Mouse (Mus musculus): ENCODE measurements around the gene Ubap1l. TPM values are rescaled to one million over a fixed set of nuclear protein-coding genes. Genes with fewer than 3 reads are reported as not detected.

Gene Ubap1l
- polyA plus RNA-seq, 1 experiment from 2014 or later, result 0.62 TPM

DNA sequence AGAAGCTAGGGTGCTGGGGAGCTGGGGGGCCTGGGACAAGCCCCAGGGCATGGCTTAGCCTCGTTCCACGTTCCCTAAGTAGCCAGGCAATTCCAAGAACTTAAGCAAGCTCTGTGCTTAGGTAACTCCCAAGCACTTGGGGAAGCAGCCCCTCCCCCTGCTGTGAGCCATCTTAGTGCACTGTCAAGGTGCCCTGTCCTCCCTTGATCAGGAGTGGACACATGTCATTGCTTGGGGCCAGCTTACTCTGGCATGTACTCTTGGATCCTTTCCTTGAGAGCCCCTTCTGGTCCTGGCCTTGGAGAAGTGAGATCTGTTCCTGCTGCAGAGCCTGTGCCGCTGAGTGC, 21.9 kb downstream of the Ubap1l start:
- Histone ChIP-seq H3K36me3 (ENCODE audit: control insufficient read depth, insufficient read depth, low read length) (no peaks in the 10 kb centered on the region), H3K4me1 (ENCODE audit: control insufficient read depth, insufficient read depth, low read length) (peaks cover 14% of the 10 kb centered on the region; the same call in 1 of the 2 replicates), H3K27ac (ENCODE audit: low read depth, low read length) (no peak overlapping the region), H3K27me3 (ENCODE audit: control insufficient read depth, insufficient read depth, low read length) (no peaks in the 10 kb centered on the region), H3K4me3 (ENCODE audit: low read length) (no peak overlapping the region), H3K4me2 (replicated peaks; ENCODE audit: low read depth, low read length) (no peak overlapping the region), H3K9ac (ENCODE audit: low read depth, low read length) (no peak overlapping the region), H3K9me3 (ENCODE audit: control insufficient read depth, low read length) (no peaks in the 10 kb centered on the region)
- 58% methylated on average over 3 of the region's 3 CpGs for WGBS
- ATAC-seq (ENCODE audit: low FRiP score, low TSS enrichment), result no peak

DNA sequence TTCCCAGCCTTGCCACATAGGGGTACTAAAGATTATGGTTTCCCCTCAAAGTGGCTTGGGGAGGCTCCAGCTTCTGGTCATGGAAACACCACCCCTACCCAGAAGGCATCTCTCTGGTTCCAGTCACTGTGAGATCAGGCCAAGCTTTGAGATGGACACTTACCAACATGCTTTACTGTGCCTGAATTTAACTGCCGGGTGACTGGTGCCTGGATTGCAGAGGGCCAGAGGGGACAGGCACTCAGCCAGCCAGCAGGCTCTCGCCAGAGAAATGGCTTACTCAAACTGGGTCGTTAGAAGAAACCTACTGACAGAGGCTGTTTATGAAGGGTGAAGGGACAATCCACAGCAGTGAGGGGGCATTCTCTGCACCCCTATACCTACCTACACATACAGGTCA, 23.4 kb downstream of the Ubap1l start:
- Histone ChIP-seq H3K4me2 (replicated peaks; ENCODE audit: low read depth, low read length) (no peak overlapping the region), H3K9ac (ENCODE audit: low read depth, low read length) (no peak overlapping the region), H3K9me3 (ENCODE audit: control insufficient read depth, low read length) (no peaks in the 10 kb centered on the region), H3K36me3 (ENCODE audit: control insufficient read depth, insufficient read depth, low read length) (no peaks in the 10 kb centered on the region), H3K4me1 (ENCODE audit: control insufficient read depth, insufficient read depth, low read length) (peaks cover 14% of the 10 kb centered on the region; the same call in 1 of the 2 replicates), H3K27ac (ENCODE audit: low read depth, low read length) (no peak overlapping the region), H3K27me3 (ENCODE audit: control insufficient read depth, insufficient read depth, low read length) (no peaks in the 10 kb centered on the region), H3K4me3 (ENCODE audit: low read length) (no peak overlapping the region)
- WGBS, result 43% methylated on average over 3 of the region's 3 CpGs
- ATAC-seq (ENCODE audit: low FRiP score, low TSS enrichment), result no peak

- Histone ChIP-seq H3K27me3 (ENCODE audit: control insufficient read depth, insufficient read depth, low read length) (peaks cover 17% of the 10 kb centered on the region), H3K4me2 (replicated peaks; ENCODE audit: low read depth, low read length) (no peak overlapping the region), H3K4me3 (ENCODE audit: low read length) (no peak overlapping the region), H3K4me1 (ENCODE audit: control insufficient read depth, insufficient read depth, low read length) (peaks cover 14% of the 10 kb centered on the region; the same call in 1 of the 2 replicates), H3K27ac (ENCODE audit: low read depth, low read length) (peak overlapping the region; percentile 60), H3K9ac (ENCODE audit: low read depth, low read length) (no peak overlapping the region), H3K36me3 (ENCODE audit: control insufficient read depth, insufficient read depth, low read length) (no peaks in the 10 kb centered on the region), H3K9me3 (ENCODE audit: control insufficient read depth, low read length) (no peaks in the 10 kb centered on the region)
- peak; percentile 84 for ATAC-seq (ENCODE audit: low FRiP score, low TSS enrichment)
- WGBS, result 12% methylated on average over 8 of the region's 8 CpGs
Measured at GRCm38 (mm10) chr9:65386373-65387140, 25.7 kb downstream of the Ubap1l start.

DNA sequence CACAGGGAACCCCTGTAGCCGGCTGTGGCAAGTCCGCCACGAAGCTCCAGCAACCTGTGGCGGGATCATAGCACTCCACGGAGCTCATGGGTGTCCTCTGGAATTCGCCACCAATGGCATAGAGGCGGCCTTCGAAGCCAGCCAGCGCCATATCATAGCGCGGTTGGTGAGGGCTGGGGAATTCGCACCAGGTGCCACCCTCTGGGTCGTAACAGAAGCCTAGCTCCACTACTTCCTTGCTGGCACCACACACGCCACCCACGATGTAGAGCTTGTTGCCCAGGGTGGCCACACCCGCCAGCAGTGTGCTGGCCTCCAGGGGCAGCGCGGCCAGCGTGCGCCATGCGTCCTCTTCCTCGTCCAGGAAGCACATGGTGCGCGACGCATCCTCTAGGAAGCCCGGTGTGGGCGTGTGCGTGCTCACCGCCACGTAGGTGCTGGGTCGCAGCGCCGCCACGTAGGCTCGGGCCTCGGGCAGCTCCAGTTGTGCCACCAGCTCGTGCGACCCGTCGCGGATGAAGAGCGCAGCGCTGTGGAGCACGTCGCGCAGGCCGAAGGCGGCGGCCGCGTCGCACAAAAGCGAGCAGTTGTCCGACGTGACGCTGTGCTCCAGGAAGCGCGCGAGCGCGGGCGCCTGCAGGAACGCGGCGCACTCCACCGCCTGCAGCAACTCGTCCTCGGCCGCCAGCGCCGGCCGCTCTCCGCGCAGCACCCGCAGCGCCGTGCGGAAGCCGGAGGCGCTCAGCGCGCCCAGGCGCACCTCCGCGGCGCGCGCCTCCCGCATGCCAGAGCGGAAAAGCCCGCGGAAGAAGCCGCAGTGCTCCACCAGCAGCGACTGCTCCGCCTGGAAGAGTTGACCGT, 30.1 kb downstream of the Ubap1l start:
- Histone ChIP-seq H3K27me3 (ENCODE audit: control insufficient read depth, insufficient read depth, low read length) (peaks cover 23% of the 10 kb centered on the region), H3K9ac (ENCODE audit: low read depth, low read length) (peak overlapping the region; percentile 56), H3K4me3 (ENCODE audit: low read length) (peak overlapping the region; percentile 42), H3K27ac (ENCODE audit: low read depth, low read length) (no peak overlapping the region), H3K4me2 (replicated peaks; ENCODE audit: low read depth, low read length) (peak overlapping the region; percentile 75), H3K9me3 (ENCODE audit: control insufficient read depth, low read length) (no peaks in the 10 kb centered on the region), H3K36me3 (ENCODE audit: control insufficient read depth, insufficient read depth, low read length) (no peaks in the 10 kb centered on the region), H3K4me1 (ENCODE audit: control insufficient read depth, insufficient read depth, low read length) (peaks cover 11% of the 10 kb centered on the region; the same call in 1 of the 2 replicates)
- peak; percentile 59; the same call in 1 of the 2 replicates for ATAC-seq (ENCODE audit: low FRiP score, low TSS enrichment)
- WGBS, result 21% methylated on average over 80 of the region's 96 CpGs

DNA sequence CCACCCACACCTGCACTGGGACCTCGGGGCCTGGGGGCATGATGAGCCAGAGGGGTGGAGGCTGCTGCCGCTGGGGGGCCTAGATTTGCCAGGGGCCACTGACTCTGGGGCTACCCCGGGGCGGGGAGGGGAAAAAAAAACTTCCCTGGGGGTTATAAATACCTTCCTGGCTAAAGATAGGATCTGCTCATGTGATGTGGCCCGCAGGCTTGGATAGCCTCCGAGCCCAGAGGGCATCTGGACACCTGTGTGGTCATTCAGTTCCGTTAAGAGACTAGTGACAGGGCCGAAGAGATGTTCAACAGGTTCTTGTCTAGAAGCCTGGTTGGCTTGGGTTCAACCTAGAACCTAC, 30.7 kb downstream of the Ubap1l start, which contains the start of gene Kbtbd13:
Kbtbd13 (minus strand) TSS at position 40 of the 352 bp plus-strand sequence.
- ATAC-seq (ENCODE audit: low FRiP score, low TSS enrichment), result no peak
- Histone ChIP-seq H3K9ac (ENCODE audit: low read depth, low read length) (peak within 1 kb of the TSS; percentile 56), H3K4me1 (ENCODE audit: control insufficient read depth, insufficient read depth, low read length) (peaks cover 10% of the 10 kb centered on the region; the same call in 1 of the 2 replicates), H3K4me3 (ENCODE audit: low read length) (peak within 1 kb of the TSS; percentile 42), H3K36me3 (ENCODE audit: control insufficient read depth, insufficient read depth, low read length) (no peaks in the 10 kb centered on the region), H3K27me3 (ENCODE audit: control insufficient read depth, insufficient read depth, low read length) (peaks cover 23% of the 10 kb centered on the region), H3K4me2 (replicated peaks; ENCODE audit: low read depth, low read length) (peak within 1 kb of the TSS; percentile 75), H3K27ac (ENCODE audit: low read depth, low read length) (no peak within 1 kb of the TSS), H3K9me3 (ENCODE audit: control insufficient read depth, low read length) (no peaks in the 10 kb centered on the region)
- 33% methylated on average over 8 of the region's 8 CpGs for WGBS

DNA sequence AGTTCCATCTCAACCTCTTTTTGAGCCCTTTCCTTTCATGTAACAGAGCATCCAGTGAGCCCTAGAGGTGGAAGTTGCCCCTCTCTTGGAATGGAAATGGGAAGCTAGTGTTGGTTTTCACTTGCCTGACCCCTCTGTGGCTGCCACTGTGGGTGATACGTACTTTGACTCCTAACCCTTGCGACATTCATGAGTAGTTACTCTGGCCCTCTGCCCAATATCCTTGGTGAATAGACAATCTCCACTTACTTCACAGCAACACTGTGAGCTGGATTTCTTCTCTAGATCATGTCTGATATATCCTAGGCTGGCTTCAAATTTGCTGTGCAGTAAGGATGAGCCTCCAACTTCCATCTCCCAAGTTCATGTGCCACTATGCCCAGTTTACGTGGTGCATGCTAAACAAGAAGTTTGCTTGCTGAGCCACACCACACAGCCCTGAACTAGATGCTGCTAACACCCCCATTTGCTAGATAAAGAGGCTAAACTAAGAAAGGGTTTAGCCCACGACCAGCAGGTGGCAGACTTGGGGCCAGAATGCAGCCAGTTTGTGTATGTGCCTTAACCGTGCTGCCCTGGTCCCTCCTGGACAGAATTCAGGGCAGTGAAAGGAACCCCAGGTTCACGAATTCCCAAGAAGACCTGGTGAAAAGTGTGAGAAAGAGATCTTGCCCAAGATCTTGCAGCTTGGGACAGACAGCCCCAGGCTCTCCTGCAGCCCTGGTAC, 32.0 kb downstream of the Ubap1l start:
- Histone ChIP-seq H3K9ac (ENCODE audit: low read depth, low read length) (no peak overlapping the region), H3K27ac (ENCODE audit: low read depth, low read length) (no peak overlapping the region), H3K4me3 (ENCODE audit: low read length) (no peak overlapping the region), H3K4me2 (replicated peaks; ENCODE audit: low read depth, low read length) (no peak overlapping the region), H3K4me1 (ENCODE audit: control insufficient read depth, insufficient read depth, low read length) (peaks cover 2% of the 10 kb centered on the region; the same call in 1 of the 2 replicates), H3K36me3 (ENCODE audit: control insufficient read depth, insufficient read depth, low read length) (no peaks in the 10 kb centered on the region), H3K27me3 (ENCODE audit: control insufficient read depth, insufficient read depth, low read length) (peaks cover 23% of the 10 kb centered on the region), H3K9me3 (ENCODE audit: control insufficient read depth, low read length) (no peaks in the 10 kb centered on the region)
- 27% methylated on average over 6 of the region's 6 CpGs for WGBS
- peak; percentile 29; the same call in 1 of the 2 replicates for ATAC-seq (ENCODE audit: low FRiP score, low TSS enrichment)

DNA sequence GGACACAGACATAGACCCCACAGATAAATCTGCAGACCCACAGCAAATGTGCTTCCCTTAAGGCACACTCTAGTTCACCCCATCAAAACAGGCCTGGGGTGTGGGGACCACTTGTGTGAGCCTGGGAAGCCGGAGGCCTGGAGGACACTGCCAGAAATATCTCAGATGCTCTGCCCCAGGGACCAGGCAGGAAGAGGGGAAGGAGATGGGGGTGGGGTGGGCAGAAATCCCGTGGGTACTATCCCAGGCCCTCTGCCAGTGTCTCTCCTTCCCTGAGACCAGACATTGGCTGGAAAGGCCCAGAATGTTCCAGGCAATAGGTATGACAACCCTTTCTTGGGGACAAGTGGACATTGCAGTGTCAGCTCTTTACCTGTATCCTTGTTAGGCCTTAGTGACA, 32.8 kb downstream of the Ubap1l start:
- H3K4me3 ChIP-seq (ENCODE audit: low read length), result no peak overlapping the region
- H3K27ac ChIP-seq (ENCODE audit: low read depth, low read length), result no peak overlapping the region
- WGBS, result 54% methylated on average over 2 of the region's 2 CpGs
- peaks cover 2% of the 10 kb centered on the region; the same call in 1 of the 2 replicates for H3K4me1 ChIP-seq (ENCODE audit: control insufficient read depth, insufficient read depth, low read length)
- H3K27me3 ChIP-seq (ENCODE audit: control insufficient read depth, insufficient read depth, low read length), result peaks cover 23% of the 10 kb centered on the region
- no peak for ATAC-seq (ENCODE audit: low FRiP score, low TSS enrichment)
- H3K36me3 ChIP-seq (ENCODE audit: control insufficient read depth, insufficient read depth, low read length), result no peaks in the 10 kb centered on the region
- H3K4me2 ChIP-seq (replicated peaks; ENCODE audit: low read depth, low read length), result no peak overlapping the region
- H3K9ac ChIP-seq (ENCODE audit: low read depth, low read length), result no peak overlapping the region
- no peaks in the 10 kb centered on the region for H3K9me3 ChIP-seq (ENCODE audit: control insufficient read depth, low read length)

DNA sequence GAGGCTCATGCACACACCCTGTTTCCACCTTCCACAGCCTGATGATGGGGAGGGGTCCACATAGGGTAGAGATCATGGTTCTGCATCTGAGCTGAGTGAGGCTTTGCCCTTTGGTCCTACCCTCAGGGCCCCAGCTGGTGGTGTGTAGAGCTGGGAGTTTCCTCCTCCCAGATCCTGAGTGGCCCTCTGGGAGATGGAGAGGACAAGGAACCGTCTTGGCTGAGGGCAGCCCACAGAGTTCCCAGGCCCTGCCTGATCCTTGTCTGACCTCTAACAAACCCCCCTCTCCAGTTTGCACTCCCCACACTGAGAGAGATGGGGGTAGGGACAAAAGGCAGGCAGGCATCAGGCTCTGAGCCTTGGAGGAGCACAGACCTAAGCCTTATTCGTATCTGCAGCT, 33.5 kb downstream of the Ubap1l start:
- Histone ChIP-seq H3K4me2 (replicated peaks; ENCODE audit: low read depth, low read length) (no peak overlapping the region), H3K9me3 (ENCODE audit: control insufficient read depth, low read length) (no peaks in the 10 kb centered on the region), H3K27ac (ENCODE audit: low read depth, low read length) (no peak overlapping the region), H3K4me3 (ENCODE audit: low read length) (no peak overlapping the region), H3K9ac (ENCODE audit: low read depth, low read length) (no peak overlapping the region), H3K4me1 (ENCODE audit: control insufficient read depth, insufficient read depth, low read length) (peaks cover 2% of the 10 kb centered on the region; the same call in 1 of the 2 replicates), H3K27me3 (ENCODE audit: control insufficient read depth, insufficient read depth, low read length) (peaks cover 23% of the 10 kb centered on the region), H3K36me3 (ENCODE audit: control insufficient read depth, insufficient read depth, low read length) (no peaks in the 10 kb centered on the region)
- ATAC-seq (ENCODE audit: low FRiP score, low TSS enrichment), result no peak
- WGBS, result 61% methylated on average over 2 of the region's 2 CpGs

Data from kidney, embryonic 14.5 days (tissue).